Mouse (Mus musculus): ENCODE results near the gene Ndufa13.

Gene Ndufa13

GRCm38 (mm10) chr8:69907106-69907505 is 4.7 kb upstream of the Ndufa13 start:
- DNase-seq (ENCODE audit: low spot score) = no peak

- DNase-seq (ENCODE audit: low spot score) = no peak
Observed at GRCm38 (mm10) chr8:69906260-69906659, 3.9 kb upstream of the Ndufa13 start.

GRCm38 (mm10) chr8:69904096-69904495 is 1.7 kb upstream of the Ndufa13 start:
- no peak for DNase-seq (ENCODE audit: low spot score)

GRCm38 (mm10) chr8:69903063-69903542 is 745 bp upstream of the Ndufa13 start:
- DNase-seq (ENCODE audit: low spot score) = peak; percentile 98

GRCm38 (mm10) chr8:69901484-69902162 is 735 bp downstream of the Ndufa13 start:
- peak; percentile 98 for DNase-seq (ENCODE audit: low spot score)

- no peak for DNase-seq (ENCODE audit: low spot score)
Observed at GRCm38 (mm10) chr8:69900895-69901451, 1.4 kb downstream of the Ndufa13 start.

GRCm38 (mm10) chr8:69899876-69900275 is 2.5 kb downstream of the Ndufa13 start:
- no peak for DNase-seq (ENCODE audit: low spot score)

- DNase-seq (ENCODE audit: low spot score) = no peak
Observed at GRCm38 (mm10) chr8:69897857-69898256, 4.5 kb downstream of the Ndufa13 start.

- no peak for DNase-seq (ENCODE audit: low spot score)
Observed at GRCm38 (mm10) chr8:69895772-69896451, 6.4 kb downstream of the Ndufa13 start.

GRCm38 (mm10) chr8:69894836-69895332 is 7.5 kb downstream of the Ndufa13 start:
- DNase-seq (ENCODE audit: low spot score) = no peak

GRCm38 (mm10) chr8:69893863-69894262 is 8.5 kb downstream of the Ndufa13 start:
- peak; percentile 66 for DNase-seq (ENCODE audit: low spot score)

GRCm38 (mm10) chr8:69890813-69891241 is 11.5 kb downstream of the Ndufa13 start:
- peak; percentile 34 for DNase-seq (ENCODE audit: low spot score)

GRCm38 (mm10) chr8:69888902-69889301 is 13.5 kb downstream of the Ndufa13 start:
- DNase-seq (ENCODE audit: low spot score) = no peak

GRCm38 (mm10) chr8:69888244-69888866 is 14.0 kb downstream of the Ndufa13 start:
- no peak for DNase-seq (ENCODE audit: low spot score)

- DNase-seq (ENCODE audit: low spot score) = no peak
Observed at GRCm38 (mm10) chr8:69887289-69888243, 14.8 kb downstream of the Ndufa13 start, which contains the start of gene Cilp2. Cilp2 (minus strand) TSS chr8:69887687.

GRCm38 (mm10) chr8:69884141-69884540 is 18.2 kb downstream of the Ndufa13 start:
- DNase-seq (ENCODE audit: low spot score) = no peak

- no peak for DNase-seq (ENCODE audit: low spot score)
Observed at GRCm38 (mm10) chr8:69882833-69883600, 19.3 kb downstream of the Ndufa13 start.

GRCm38 (mm10) chr8:69882021-69882756 is 20.2 kb downstream of the Ndufa13 start:
- no peak for DNase-seq (ENCODE audit: low spot score)

GRCm38 (mm10) chr8:69881261-69881865 is 21.0 kb downstream of the Ndufa13 start:
- DNase-seq (ENCODE audit: low spot score) = no peak
